Mouse (Mus musculus): ENCODE results near the gene Snrpg.

Gene Snrpg

GRCm38 (mm10) chr6:86398986-86399385 lies 27.9 kb downstream of the Snrpg start:
- DNase-seq (ENCODE audit: low spot score): no peak

GRCm38 (mm10) chr6:86399995-86400394 lies 28.9 kb downstream of the Snrpg start:
- DNase-seq (ENCODE audit: low spot score): no peak

GRCm38 (mm10) chr6:86400972-86401371 lies 29.9 kb downstream of the Snrpg start:
- DNase-seq (ENCODE audit: low spot score): peak; percentile 58

- DNase-seq (ENCODE audit: low spot score): no peak
These were observed 31.8 kb downstream of the Snrpg start for GRCm38 (mm10) chr6:86402681-86403607.

GRCm38 (mm10) chr6:86403728-86404099 lies 32.6 kb downstream of the Snrpg start:
- peak; percentile 79 for DNase-seq (ENCODE audit: low spot score)

GRCm38 (mm10) chr6:86404100-86404861 lies 33.2 kb downstream of the Snrpg start, which contains the start of gene Tia1:
Gene Tia1, plus strand, starts transcription at chr6:86404219.
- DNase-seq (ENCODE audit: low spot score): peak; percentile 89

- DNase-seq (ENCODE audit: low spot score): no peak
These were observed 33.9 kb downstream of the Snrpg start for GRCm38 (mm10) chr6:86404996-86405395.

GRCm38 (mm10) chr6:86406306-86406705 lies 35.2 kb downstream of the Snrpg start:
- no peak for DNase-seq (ENCODE audit: low spot score)

- no peak for DNase-seq (ENCODE audit: low spot score)
These were observed 47.6 kb downstream of the Snrpg start for GRCm38 (mm10) chr6:86418711-86419110.

GRCm38 (mm10) chr6:86419239-86419638 lies 48.1 kb downstream of the Snrpg start:
- no peak for DNase-seq (ENCODE audit: low spot score)

- no peak for DNase-seq (ENCODE audit: low spot score)
These were observed 49.4 kb downstream of the Snrpg start for GRCm38 (mm10) chr6:86420491-86420890.

GRCm38 (mm10) chr6:86426358-86426757 lies 55.3 kb downstream of the Snrpg start, which contains the start of gene Gm44790:
Gene Gm44790, plus strand, starts transcription at chr6:86426658.
- DNase-seq (ENCODE audit: low spot score): no peak
